Mouse (Mus musculus): ENCODE results near the gene Cfap126. TPM values are rescaled to one million over a fixed set of nuclear protein-coding genes. Genes with fewer than 3 reads are reported as not detected.

Gene Cfap126
- total RNA-seq, 2 experiments from 2014 or later, result 0.52 to 1.5 TPM

GRCm38 (mm10) chr1:171171138-171171537, 57.4 kb downstream of the Cfap126 start:
- no peak for DNase-seq (ENCODE audit: extremely low spot score in 1 of 2, low spot score in 1 of 2)

- DNase-seq (ENCODE audit: extremely low spot score in 1 of 2, low spot score in 1 of 2), result no peak
Observed at GRCm38 (mm10) chr1:171172779-171173178, 59.1 kb downstream of the Cfap126 start.

Small RNA genes within 50 kb of the gene (microRNA-seq; reads per million reads assigned to microRNA genes)
- gene Gm27552, result 0 reads per million in 2 experiments
- 0 reads per million in 2 experiments for gene Gm27844
- gene Mir6546, result 1.1 to 2.8 reads per million in 2 experiments

Other genes starting within 250 kb of the Cfap126 start
- 10 to 100 TPM; 46.6 to 49.2 TPM for gene Atf6, start 246.1 kb upstream of the Cfap126 start, total RNA-seq (2021)
- under 1 TPM; 0.34 to 0.77 TPM for gene Gm26620, start 228.9 kb upstream of the Cfap126 start, total RNA-seq (2021)
- 10 to 100 TPM; 13.8 to 19.2 TPM for gene Dusp12, start 228.4 kb upstream of the Cfap126 start, total RNA-seq (2021)
- gene Fcrlb, start 201.0 kb upstream of the Cfap126 start, total RNA-seq (2021), result under 1 TPM in 1 of 2 experiments, not detected in 1; 0.54 TPM
- gene Fcrla, start 186.3 kb upstream of the Cfap126 start, total RNA-seq (2021), result not detected
- 1 to 10 TPM; 3.4 to 3.6 TPM for gene Fcgr2b, start 137.4 kb upstream of the Cfap126 start, total RNA-seq (2021)
- gene Fcgr4, start 95.0 kb upstream of the Cfap126 start, total RNA-seq (2021), result under 1 TPM in 1 of 2 experiments, not detected in 1; 0.22 TPM
- gene Fcgr3, start 49.0 kb upstream of the Cfap126 start, total RNA-seq (2021), result 10 to 100 TPM; 12.1 to 14.0 TPM
- 100 to 1,000 TPM; 204 to 220 TPM for gene Sdhc, start 36.7 kb downstream of the Cfap126 start, total RNA-seq (2021)
- not detected for gene Mpz, start 36.8 kb downstream of the Cfap126 start, total RNA-seq (2021)
- gene Pcp4l1, start 82.3 kb downstream of the Cfap126 start, total RNA-seq (2021), result 10 to 100 TPM; 42.1 to 43.6 TPM
- under 1 TPM; 0.12 to 0.15 TPM for gene Nr1i3, start 100.1 kb downstream of the Cfap126 start, total RNA-seq (2021)
- gene Tomm40l, start 108.6 kb downstream of the Cfap126 start, total RNA-seq (2021), result 10 to 100 TPM; 81.4 to 85.9 TPM
- gene Apoa2, start 111.1 kb downstream of the Cfap126 start, total RNA-seq (2021), result 1 to 10 TPM; 1.9 to 2.3 TPM
- 10 to 100 TPM; 13.1 to 15.8 TPM for gene Fcer1g, start 120.4 kb downstream of the Cfap126 start, total RNA-seq (2021)
- gene Adamts4, start 136.5 kb downstream of the Cfap126 start, total RNA-seq (2021), result 10 to 100 TPM; 23.5 to 26.1 TPM
- 100 to 1,000 TPM; 280 to 296 TPM for gene Ndufs2, start 137.5 kb downstream of the Cfap126 start, total RNA-seq (2021)
- gene B4galt3, start 156.4 kb downstream of the Cfap126 start, total RNA-seq (2021), result 10 to 100 TPM; 63.9 to 66.7 TPM
- 10 to 100 TPM; 21.9 to 33.4 TPM for gene Ppox, start 167.3 kb downstream of the Cfap126 start, total RNA-seq (2021)
- gene Usp21, start 174.1 kb downstream of the Cfap126 start, total RNA-seq (2021), result 10 to 100 TPM; 58.1 to 64.8 TPM
- gene Ufc1, start 181.1 kb downstream of the Cfap126 start, total RNA-seq (2021), result 100 to 1,000 TPM; 105 to 116 TPM
- 10 to 100 TPM; 34.6 to 35.4 TPM for gene Dedd, start 215.2 kb downstream of the Cfap126 start, total RNA-seq (2021)
- gene Nit1, start 231.7 kb downstream of the Cfap126 start, total RNA-seq (2021), result 10 to 100 TPM; 45.7 to 47.3 TPM
- 100 to 1,000 TPM; 163 to 173 TPM for gene Pfdn2, start 231.8 kb downstream of the Cfap126 start, total RNA-seq (2021)
- 1 to 10 TPM; 6.4 to 9.2 TPM for gene Klhdc9, start 246.9 kb downstream of the Cfap126 start, total RNA-seq (2021)

Measured in layer of hippocampus, postnatal 25 days (tissue).